Mouse (Mus musculus) right cerebral cortex, postnatal 10 days (tissue): ENCODE data around the gene Ethe1.
A peak's percentile ranks its signal among the peaks of the same experiment; 100 is the strongest.

Experiments
- DNase-seq, 2 experiments: peaks; one replicate each; pipeline ENCODE4 v3.0.0; 2021; ENCODE audit warnings: low spot score in 2 of 2

The Ethe1 gene

DNA sequence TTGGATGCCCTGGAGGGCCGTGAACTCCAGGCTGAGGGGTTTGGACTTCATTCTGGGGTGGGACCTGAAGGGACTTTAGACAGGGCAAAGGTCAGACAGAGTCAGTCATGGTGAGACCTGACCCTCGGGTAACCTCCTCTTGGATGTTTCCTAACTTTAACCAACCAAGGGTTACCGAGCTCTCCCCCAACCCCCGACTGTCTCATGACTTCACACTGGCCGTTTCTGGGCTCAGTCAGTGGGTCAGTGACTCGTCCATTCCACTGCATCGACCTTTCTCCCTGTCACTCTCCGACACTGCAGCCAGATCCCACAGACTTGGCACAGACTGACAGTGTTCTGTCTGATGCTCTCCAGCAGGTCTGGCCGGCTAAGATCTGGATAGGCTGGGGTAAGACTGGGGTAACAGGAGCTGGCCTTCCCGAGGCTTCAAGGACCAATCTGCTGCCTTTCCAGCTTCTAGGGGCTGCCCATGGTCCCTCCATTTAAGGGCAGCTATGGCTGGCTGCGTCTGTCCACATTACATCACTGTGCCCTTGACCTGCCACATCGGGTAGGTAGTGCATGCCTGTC, 13.0 kb upstream of the Ethe1 start:
- no peak for DNase-seq

DNA sequence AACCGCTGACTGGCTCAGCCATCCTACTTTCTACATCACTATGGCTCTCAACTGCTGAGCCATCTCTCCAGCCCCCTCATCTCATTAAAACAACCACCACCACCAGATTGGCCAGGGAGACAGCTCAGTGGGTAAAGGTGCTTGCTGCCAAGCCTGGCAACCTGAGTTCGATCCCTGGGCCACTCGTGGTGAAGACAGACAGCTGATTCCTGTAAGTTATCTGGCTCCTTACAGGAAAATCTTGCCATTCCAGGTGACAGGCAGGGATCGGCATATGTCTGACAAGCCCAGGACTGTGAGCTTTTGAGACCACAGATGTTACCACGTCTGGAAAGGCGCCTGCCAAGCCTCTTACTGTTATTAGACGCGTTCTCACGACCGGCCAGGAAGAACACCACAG, 9.5 kb upstream of the Ethe1 start:
- DNase-seq, result no peak

- DNase-seq, result no peak
Observed at GRCm38 (mm10) chr7:24584876-24585275, 2.5 kb upstream of the Ethe1 start.

- no peak for DNase-seq
Observed at GRCm38 (mm10) chr7:24585995-24586394, 1.3 kb upstream of the Ethe1 start.

DNA sequence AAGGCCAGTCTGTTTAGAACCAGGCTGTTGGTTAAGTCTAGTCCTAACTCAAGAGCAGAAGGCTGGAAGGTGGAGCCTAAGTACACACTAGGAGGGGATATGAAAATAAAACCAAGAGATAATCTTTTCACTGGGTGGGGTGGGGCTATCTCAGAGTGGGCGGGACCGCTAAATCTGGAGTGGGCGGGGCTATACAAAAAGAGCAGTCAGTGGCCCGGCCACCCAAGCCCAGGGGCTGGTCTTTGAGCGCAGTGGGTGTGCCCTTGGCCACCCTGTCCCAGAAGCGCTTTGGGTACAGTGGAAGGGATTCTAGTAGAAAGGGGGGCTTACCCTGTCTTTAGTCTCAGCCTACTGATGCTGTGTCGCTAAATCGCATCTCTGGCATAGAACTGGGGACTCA, 515 bp upstream of the Ethe1 start:
- no peak for DNase-seq

DNA sequence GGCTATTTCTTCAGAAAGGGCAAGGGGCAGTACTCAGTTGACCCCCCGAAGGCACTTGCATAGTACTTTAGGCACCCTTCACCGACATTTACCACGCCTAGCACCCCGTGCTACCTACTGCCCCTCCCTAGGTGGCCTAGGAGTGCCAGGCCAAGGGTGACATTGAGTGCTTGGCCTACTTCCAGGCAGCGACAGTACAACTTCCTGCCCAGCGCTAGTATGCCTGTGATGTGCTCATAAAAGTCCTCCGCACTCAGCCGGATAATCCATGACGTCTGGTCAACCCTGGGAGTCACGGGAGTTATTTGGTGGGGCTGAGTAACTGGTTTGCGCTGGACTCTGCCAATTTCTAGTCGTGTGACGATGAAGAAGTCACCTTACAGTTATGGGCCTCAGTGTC, 993 bp downstream of the Ethe1 start:
- DNase-seq, result no peak

- DNase-seq, result no peak
Observed at GRCm38 (mm10) chr7:24591735-24592134, 4.4 kb downstream of the Ethe1 start.

GRCm38 (mm10) chr7:24592163-24592562, 4.8 kb downstream of the Ethe1 start:
- no peak for DNase-seq

- no peak for DNase-seq
Observed at GRCm38 (mm10) chr7:24592781-24593180, 5.4 kb downstream of the Ethe1 start.

DNA sequence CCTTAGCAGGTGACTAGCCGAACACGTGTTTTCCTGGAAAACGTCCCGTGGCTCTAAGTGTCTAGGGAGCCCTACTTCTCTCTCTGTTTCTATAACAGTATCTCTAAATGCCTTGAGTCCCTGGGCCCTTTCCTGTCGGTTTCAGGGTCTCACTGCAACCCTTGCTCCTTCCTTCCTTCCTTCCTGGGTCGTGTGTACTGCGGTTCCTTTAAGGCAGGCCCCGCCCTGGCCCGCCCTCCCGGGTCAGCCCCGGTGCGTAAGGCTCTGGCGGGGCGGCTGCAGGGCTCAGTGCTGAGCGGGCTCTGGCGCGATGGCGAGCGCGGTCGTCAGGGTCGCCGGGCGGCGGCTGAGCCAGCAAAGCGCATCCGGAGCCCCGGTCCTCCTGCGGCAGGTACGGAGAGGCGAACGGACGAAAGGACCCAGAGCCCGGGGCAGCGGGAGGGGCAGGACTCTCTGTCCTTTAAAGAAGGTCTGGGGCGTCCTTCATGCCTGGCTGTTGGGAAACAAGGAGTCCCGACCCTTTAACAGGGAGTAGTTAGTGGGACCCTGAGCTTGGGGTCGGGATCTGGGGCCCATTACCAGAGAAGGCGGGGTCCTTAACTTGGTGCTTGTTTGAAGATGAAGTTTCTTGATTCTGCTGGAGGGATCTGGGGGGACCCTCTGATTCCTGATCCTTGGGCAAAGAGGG, 6.4 kb downstream of the Ethe1 start:
- DNase-seq, result peak; percentile 63 to 70

- no peak for DNase-seq
Observed at GRCm38 (mm10) chr7:24594309-24594803, 7.0 kb downstream of the Ethe1 start.

DNA sequence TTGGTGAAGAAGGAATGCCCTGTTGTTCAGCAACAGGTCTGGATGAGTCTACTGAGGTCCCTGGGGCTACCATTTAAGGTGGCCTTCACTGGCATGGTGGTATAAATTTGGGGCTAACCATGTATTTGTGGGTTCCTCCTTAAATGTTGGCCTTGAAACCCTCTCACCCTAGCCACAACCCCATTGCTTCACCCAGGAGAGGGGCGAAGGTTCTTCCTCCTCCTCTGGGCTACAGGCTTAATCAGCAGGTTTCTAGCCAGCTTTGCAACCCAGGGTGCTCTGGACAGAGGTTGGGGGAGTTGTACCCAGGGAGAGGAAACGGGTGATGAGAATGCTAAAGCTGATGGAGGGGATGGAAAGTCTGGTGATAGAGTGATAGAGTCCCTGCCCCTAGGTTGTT, 8.1 kb downstream of the Ethe1 start:
- no peak for DNase-seq

GRCm38 (mm10) chr7:24598121-24598520, 10.8 kb downstream of the Ethe1 start:
- DNase-seq, result no peak

DNA sequence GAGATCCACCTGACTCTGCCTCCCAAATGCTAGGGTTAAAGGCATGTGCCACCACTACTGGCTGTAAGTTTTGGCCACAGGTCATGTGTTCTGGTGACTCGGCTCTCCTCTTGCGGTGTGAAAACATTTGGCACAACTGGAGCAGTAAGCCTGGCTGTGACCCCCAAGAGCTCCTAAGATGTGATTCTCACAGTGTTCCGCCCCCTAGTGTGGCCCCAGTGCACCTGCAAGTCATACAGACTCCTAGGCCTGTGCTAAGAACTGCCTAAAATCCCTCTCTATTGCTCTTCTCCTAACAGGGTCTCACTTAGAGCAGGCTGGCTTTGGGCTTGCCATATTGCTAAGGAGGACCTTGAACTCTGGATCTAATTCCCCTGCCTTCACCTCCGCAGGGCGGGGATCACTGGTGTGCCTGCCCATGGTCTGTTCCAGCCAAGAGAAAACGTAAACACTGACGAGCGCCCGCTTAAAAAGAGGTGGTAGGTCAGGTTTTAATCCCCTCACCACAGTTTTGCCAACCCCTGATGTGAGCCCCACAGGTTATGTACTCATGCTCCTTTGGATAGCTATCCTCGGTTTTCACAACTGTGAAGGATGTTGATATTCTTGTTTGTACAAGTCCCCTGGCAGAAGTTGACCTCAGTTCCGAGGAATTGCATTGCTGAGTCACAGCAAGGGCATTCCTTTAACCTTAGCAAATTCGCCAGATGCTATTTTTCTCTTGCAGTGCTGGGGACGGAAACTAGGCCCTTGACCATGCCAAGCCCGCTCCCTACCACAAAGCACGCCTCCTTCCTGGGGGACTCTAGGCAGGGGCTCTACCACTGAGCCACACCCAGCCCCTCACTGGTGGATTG, 12.1 kb downstream of the Ethe1 start:
- DNase-seq, result no peak

- DNase-seq, result peak; percentile 95 to 97
Observed at GRCm38 (mm10) chr7:24600941-24601597, 13.7 kb downstream of the Ethe1 start.

DNA sequence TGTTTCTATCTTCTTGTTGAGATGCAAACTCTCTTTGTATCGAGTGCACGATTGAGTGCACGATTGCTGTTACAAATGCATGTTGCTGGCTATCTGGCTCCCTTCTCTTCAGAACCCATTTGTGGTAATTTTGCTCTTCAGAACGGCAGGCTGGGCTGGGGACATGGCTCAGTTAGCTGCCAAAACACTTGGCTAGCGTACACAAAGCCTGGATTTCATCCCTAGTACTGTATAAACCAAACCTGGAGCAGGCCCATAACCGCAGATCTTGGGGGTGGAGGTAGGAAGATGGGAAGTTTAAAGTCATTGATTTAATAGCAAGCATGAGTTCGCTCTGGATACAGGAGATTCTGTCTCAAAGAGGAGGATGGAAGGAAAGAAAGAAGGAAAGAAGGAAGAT, 18.2 kb downstream of the Ethe1 start:
- no peak for DNase-seq

GRCm38 (mm10) chr7:24606046-24606445, 18.7 kb downstream of the Ethe1 start:
- no peak for DNase-seq

DNA sequence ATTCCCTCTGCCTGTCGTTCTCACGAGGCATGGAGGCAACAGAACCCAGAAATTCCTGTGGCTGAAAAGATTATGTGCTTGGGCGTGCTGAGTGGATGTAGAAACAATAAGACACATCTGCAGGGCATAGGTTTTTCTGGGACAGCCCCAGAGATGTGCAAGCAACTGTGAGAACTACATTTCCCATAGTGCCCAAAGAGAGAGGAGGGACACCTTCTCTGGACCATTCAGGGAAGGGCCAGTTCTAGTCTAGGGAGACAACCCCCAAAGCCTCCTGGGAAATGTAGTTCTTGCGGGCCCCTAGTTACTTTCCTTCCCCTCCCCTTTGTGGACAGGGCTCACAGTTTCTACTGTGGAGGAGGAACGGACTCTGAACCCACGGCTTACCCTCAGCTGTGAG, 20.7 kb downstream of the Ethe1 start:
- DNase-seq, result peak in 1 of 2 experiments; percentile 55

GRCm38 (mm10) chr7:24608561-24608960, 21.2 kb downstream of the Ethe1 start:
- no peak for DNase-seq

- DNase-seq, result no peak
Observed at GRCm38 (mm10) chr7:24610144-24610878, 23.0 kb downstream of the Ethe1 start, which contains the start of gene Phldb3. Gene Phldb3, plus strand, starts transcription at chr7:24610763.

GRCm38 (mm10) chr7:24610879-24611494, 23.6 kb downstream of the Ethe1 start:
- DNase-seq, result peak in 1 of 2 experiments; percentile 72
